Mouse (Mus musculus) hindbrain, embryonic 12.5 days (tissue): ENCODE data around the gene Pou2f1. TPM values are rescaled to one million over a fixed set of nuclear protein-coding genes. Genes with fewer than 3 reads are reported as not detected.

Experiments
- ATAC-seq: fragments of 200-750 bp; cut with Nextera tagmentation; 2 replicates; pipeline ENCODE4 v1.8.0; 2017; ENCODE audit warnings: moderate TSS enrichment; ENCODE audit not compliant: low FRiP score
- H3K27ac ChIP-seq: fragments of 300-500 bp; sonication (generic); 2 replicates; pipeline ENCODE4 v1.5.1; 2016; ENCODE audit warnings: mild to moderate bottlenecking
- H3K27me3 ChIP-seq: fragments of 300-500 bp; sonication (generic); 2 replicates; pipeline ENCODE4 v1.6.1; 2016; ENCODE audit warnings: mild to moderate bottlenecking
- H3K36me3 ChIP-seq: fragments of 300-500 bp; sonication (generic); 2 replicates; pipeline ENCODE4 v1.6.1; 2016; ENCODE audit warnings: mild to moderate bottlenecking
- H3K4me1 ChIP-seq: fragments of 300-500 bp; sonication (generic); 2 replicates; pipeline ENCODE4 v1.6.1; 2016
- H3K4me2 ChIP-seq: fragments of 300-500 bp; sonication (generic); replicated peaks from 2 replicates; pipeline ENCODE4 v1.6.1; 2016; ENCODE audit warnings: mild to moderate bottlenecking
- H3K4me3 ChIP-seq: fragments of 300-500 bp; sonication (generic); 2 replicates; pipeline ENCODE4 v1.5.1; 2016; ENCODE audit warnings: mild to moderate bottlenecking
- H3K9ac ChIP-seq: fragments of 300-500 bp; sonication (generic); 2 replicates; pipeline ENCODE4 v1.6.1; 2016; ENCODE audit warnings: mild to moderate bottlenecking, moderate library complexity
- H3K9me3 ChIP-seq: fragments of 300-500 bp; sonication (generic); replicated peaks from 2 replicates; pipeline ENCODE4 v1.6.1; 2016; ENCODE audit warnings: mild to moderate bottlenecking
- WGBS: fragments of 180-500 bp; shearing (Covaris S2); methylation state at CpG from one replicate; pipeline ENCODE4 v1.1.7; 2016; 5-methylcytosine and 5-hydroxymethylcytosine counted together
- polyA plus RNA-seq: library from polyadenylated mRNA; unstranded; fragments of >200 nt; fragmentation: Nextera tagmentation; extraction: Ambion mirVana; gene quantifications from 2 replicates; pipeline ENCODE4 v1.2.1, GENCODE M21; 2016

Gene Pou2f1
- polyA plus RNA-seq: 18.9 and 21.0 TPM in 2 replicates

- Histone ChIP-seq H3K4me1 (peaks cover 8% of the 10 kb centered on the region), H3K36me3 (no peaks in the 10 kb centered on the region), H3K27me3 (no peaks in the 10 kb centered on the region), H3K4me2 (peak within 1 kb of the TSS; percentile 86), H3K9me3 (no peaks in the 10 kb centered on the region), H3K27ac (peak within 1 kb of the TSS; percentile 96), H3K9ac (peak within 1 kb of the TSS; percentile 99), H3K4me3 (peak within 1 kb of the TSS; percentile 98)
- WGBS: under 1% methylated on average over 45 of the region's 61 CpGs
- peak; percentile 89 for ATAC-seq
Measured at GRCm38 (mm10) chr1:166002520-166003155, at the start of gene Pou2f1. TSS of gene Pou2f1 (minus strand) at chr1:166002678.

GRCm38 (mm10) chr1:166049046-166049827 lies 46.8 kb upstream of the Pou2f1 start:
- peak overlapping the region; percentile 71 for H3K4me2 ChIP-seq
- H3K27ac ChIP-seq: peak overlapping the region; percentile 24; the same call in 1 of the 2 replicates
- H3K4me3 ChIP-seq: peak overlapping the region; percentile 38
- H3K4me1 ChIP-seq: peaks cover 41% of the 10 kb centered on the region
- no peaks in the 10 kb centered on the region for H3K9me3 ChIP-seq
- peak; percentile 63 for ATAC-seq
- H3K9ac ChIP-seq: no peak overlapping the region
- H3K27me3 ChIP-seq: peaks cover 21% of the 10 kb centered on the region
- 9% methylated on average over 11 of the region's 11 CpGs for WGBS
- no peaks in the 10 kb centered on the region for H3K36me3 ChIP-seq

- peak overlapping the region; percentile 38 for H3K4me3 ChIP-seq
- H3K27ac ChIP-seq: peak overlapping the region; percentile 24; the same call in 1 of the 2 replicates
- H3K4me2 ChIP-seq: peak overlapping the region; percentile 71
- no peak for ATAC-seq
- H3K36me3 ChIP-seq: no peaks in the 10 kb centered on the region
- under 1% methylated on average over 23 of the region's 23 CpGs for WGBS
- peak overlapping the region; percentile 44; the same call in 1 of the 2 replicates for H3K9ac ChIP-seq
- no peaks in the 10 kb centered on the region for H3K9me3 ChIP-seq
- H3K27me3 ChIP-seq: peaks cover 21% of the 10 kb centered on the region
- peaks cover 49% of the 10 kb centered on the region for H3K4me1 ChIP-seq
Measured at GRCm38 (mm10) chr1:166048230-166048911, 45.9 kb upstream of the Pou2f1 start.

GRCm38 (mm10) chr1:166047505-166048170 lies 45.2 kb upstream of the Pou2f1 start:
- WGBS: 4% methylated on average over 25 of the region's 25 CpGs
- Histone ChIP-seq H3K4me3 (peak overlapping the region; percentile 38), H3K9me3 (no peaks in the 10 kb centered on the region), H3K27ac (no peak overlapping the region), H3K4me1 (peaks cover 49% of the 10 kb centered on the region), H3K36me3 (no peaks in the 10 kb centered on the region), H3K9ac (peak overlapping the region; percentile 44; the same call in 1 of the 2 replicates), H3K27me3 (peaks cover 21% of the 10 kb centered on the region), H3K4me2 (peak overlapping the region; percentile 71)
- no peak for ATAC-seq

GRCm38 (mm10) chr1:166045894-166046197 lies 43.4 kb upstream of the Pou2f1 start:
- Histone ChIP-seq H3K27ac (peak overlapping the region; percentile 40; the same call in 1 of the 2 replicates), H3K9ac (0 out of 2 replicates have a peak overlapping the region, but pooled peaks have one; percentile 29), H3K4me1 (peaks cover 49% of the 10 kb centered on the region)

GRCm38 (mm10) chr1:166045060-166045893 lies 42.8 kb upstream of the Pou2f1 start:
- H3K9me3 ChIP-seq: no peaks in the 10 kb centered on the region
- H3K9ac ChIP-seq: 0 out of 2 replicates have a peak overlapping the region, but pooled peaks have one; percentile 29
- no peak for ATAC-seq
- H3K4me3 ChIP-seq: no peak overlapping the region
- peak overlapping the region; percentile 27 for H3K4me2 ChIP-seq
- WGBS: 13% methylated on average over 14 of the region's 14 CpGs
- H3K4me1 ChIP-seq: peaks cover 49% of the 10 kb centered on the region
- H3K27me3 ChIP-seq: peaks cover 21% of the 10 kb centered on the region
- H3K27ac ChIP-seq: peak overlapping the region; percentile 40; the same call in 1 of the 2 replicates
- no peaks in the 10 kb centered on the region for H3K36me3 ChIP-seq

More at GRCm38 (mm10) chr1:166045894-166046197, 43.4 kb upstream of the Pou2f1 start:
- peaks cover 21% of the 10 kb centered on the region for H3K27me3 ChIP-seq
- no peak overlapping the region for H3K4me3 ChIP-seq
- H3K36me3 ChIP-seq: no peaks in the 10 kb centered on the region
- H3K4me2 ChIP-seq: peak overlapping the region; percentile 27; the same call in 1 of the 2 replicates
- no peak for ATAC-seq
- 46% methylated on average over 4 of the region's 4 CpGs for WGBS
- no peaks in the 10 kb centered on the region for H3K9me3 ChIP-seq

- peaks cover 21% of the 10 kb centered on the region for H3K27me3 ChIP-seq
- H3K4me3 ChIP-seq: no peak overlapping the region
- 66% methylated on average over 21 of the region's 21 CpGs for WGBS
- no peak overlapping the region for H3K4me2 ChIP-seq
- ATAC-seq: peak; percentile 32
- H3K27ac ChIP-seq: no peak overlapping the region
- H3K36me3 ChIP-seq: no peaks in the 10 kb centered on the region
- H3K9ac ChIP-seq: no peak overlapping the region
- peaks cover 38% of the 10 kb centered on the region for H3K4me1 ChIP-seq
- H3K9me3 ChIP-seq: no peaks in the 10 kb centered on the region
Measured at GRCm38 (mm10) chr1:166043451-166044149, 41.1 kb upstream of the Pou2f1 start.

- H3K4me3 ChIP-seq: no peak overlapping the region
- no peak for ATAC-seq
- peaks cover 25% of the 10 kb centered on the region for H3K4me1 ChIP-seq
- WGBS: 77% methylated on average over 1 of the region's 1 CpGs
- H3K4me2 ChIP-seq: no peak overlapping the region
- no peak overlapping the region for H3K9ac ChIP-seq
- H3K36me3 ChIP-seq: no peaks in the 10 kb centered on the region
- no peak overlapping the region for H3K27ac ChIP-seq
- peaks cover 3% of the 10 kb centered on the region for H3K27me3 ChIP-seq
- no peaks in the 10 kb centered on the region for H3K9me3 ChIP-seq
Measured at GRCm38 (mm10) chr1:166041501-166041900, 39.0 kb upstream of the Pou2f1 start.

- no peaks in the 10 kb centered on the region for H3K9me3 ChIP-seq
- H3K36me3 ChIP-seq: no peaks in the 10 kb centered on the region
- 96% methylated on average over 2 of the region's 2 CpGs for WGBS
- peaks cover 6% of the 10 kb centered on the region for H3K4me1 ChIP-seq
- no peak overlapping the region for H3K4me3 ChIP-seq
- H3K4me2 ChIP-seq: no peak overlapping the region
- no peak for ATAC-seq
- no peak overlapping the region for H3K9ac ChIP-seq
- H3K27me3 ChIP-seq: no peaks in the 10 kb centered on the region
- no peak overlapping the region for H3K27ac ChIP-seq
Measured at GRCm38 (mm10) chr1:166038731-166039332, 36.4 kb upstream of the Pou2f1 start.

GRCm38 (mm10) chr1:166035045-166035444 lies 32.6 kb upstream of the Pou2f1 start:
- WGBS: 32% methylated on average over 5 of the region's 5 CpGs
- no peak overlapping the region for H3K27ac ChIP-seq
- no peaks in the 10 kb centered on the region for H3K27me3 ChIP-seq
- H3K36me3 ChIP-seq: no peaks in the 10 kb centered on the region
- no peak for ATAC-seq
- H3K4me3 ChIP-seq: no peak overlapping the region
- no peaks in the 10 kb centered on the region for H3K9me3 ChIP-seq
- no peaks in the 10 kb centered on the region; the same call in 1 of the 2 replicates for H3K4me1 ChIP-seq
- H3K9ac ChIP-seq: no peak overlapping the region
- H3K4me2 ChIP-seq: no peak overlapping the region
